Mouse (Mus musculus): ENCODE data around the gene Olfr699.

DNA sequence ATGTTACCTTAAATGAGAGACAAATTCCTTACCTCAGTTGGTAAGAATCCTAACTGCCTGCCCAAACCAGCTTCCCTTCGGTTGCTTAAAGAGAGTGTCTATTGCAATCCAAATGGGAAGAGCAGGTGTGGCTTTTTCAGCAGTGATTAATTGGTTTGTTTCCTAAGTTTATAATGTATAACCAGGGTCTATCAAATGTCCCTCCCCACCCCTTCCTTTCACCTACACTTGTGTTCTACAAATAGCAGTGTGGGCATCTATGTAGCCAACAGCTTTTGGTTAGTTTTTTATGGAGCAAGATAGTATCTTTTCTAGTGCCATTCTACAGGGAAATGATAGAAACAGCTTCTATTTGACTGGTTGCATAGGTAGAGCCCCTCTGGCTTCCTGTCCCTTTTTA, 50.7 kb downstream of the Olfr699 start, which contains the start of gene Olfr697:
- TF ChIP-seq CTCF (IDR thresholded peaks at IDR 0.05; ENCODE audit: borderline replicate concordance, control insufficient read depth, extremely low read depth, insufficient read depth, low read length, poor library complexity) (no peak), POLR2A (IDR thresholded peaks at IDR 0.05; ENCODE audit: control insufficient read depth, extremely low read depth, insufficient read depth, low read length, poor library complexity) (no peak)
